Mouse (Mus musculus) left cerebral cortex, adult 2 months (tissue): ENCODE results near the gene Cyp21a1. TPM values are rescaled to one million over a fixed set of nuclear protein-coding genes. Genes with fewer than 3 reads are reported as not detected.
"Not testable (repeated sequence)": the region's sequence is repeated elsewhere in the genome, so short reads cannot be mapped to it uniquely, and the experiment has no call there.

Experiments used
- DNase-seq, 2 experiments: peaks; one replicate each; pipeline ENCODE4 v3.0.0; 2021 to 2022; ENCODE audit warnings: low spot score in 2 of 2, mixed read lengths in 1 of 2; ENCODE audit errors: extremely low spot score in 1 of 2
- H3K27ac ChIP-seq: fragments of 200-600 bp; 2 replicates; pipeline ENCODE4 v1.8.1; 2022
- H3K4me3 ChIP-seq: fragments of 200-600 bp; 2 replicates; pipeline ENCODE4 v1.8.1; 2022
- CTCF ChIP-seq: fragments of 200-600 bp; IDR thresholded peaks from 2 replicates; pipeline ENCODE4 v1.8.1; 2022; ENCODE audit warnings: antibody characterized with exemption, mild to moderate bottlenecking, moderate library complexity
- intact Hi-C: fragments of 180-260 bp; cut with DNase I; formaldehyde crosslinking; loops from one replicate; pipeline ENCODE4 v1.15.1; 2025
- microRNA-seq, 2 experiments: library from miRNA; unstranded; fragments of <30 nt; microRNA quantifications; one replicate each; pipeline ENCODE4 v1.2.0; 2021
- total RNA-seq, 2 experiments: library from RNA; stranded (reverse); gene quantifications; 2 replicates each; pipeline ENCODE4 v1.2.3; 2021

The Cyp21a1 gene
- total RNA-seq, 2 experiments from 2014 or later: not detected

- no peak for TF ChIP-seq CTCF
- Histone ChIP-seq H3K27ac (no peak overlapping the region), H3K4me3 (no peak overlapping the region)
- intact Hi-C loops: no loop called here
- no peak for DNase-seq
Measured at GRCm38 (mm10) chr17:34799531-34799925, 4.8 kb downstream of the Cyp21a1 start.

GRCm38 (mm10) chr17:34798866-34799530 is 5.4 kb downstream of the Cyp21a1 start:
- no peak for TF ChIP-seq CTCF
- no peak for DNase-seq
- Histone ChIP-seq H3K4me3 (no peak overlapping the region), H3K27ac (no peak overlapping the region)
- intact Hi-C loops: no loop called here

GRCm38 (mm10) chr17:34798071-34798470 is 6.3 kb downstream of the Cyp21a1 start:
- H3K4me3 ChIP-seq, H3K27ac ChIP-seq, intact Hi-C loops, DNase-seq: not testable (repeated sequence)

- not testable (repeated sequence) for H3K27ac ChIP-seq, H3K4me3 ChIP-seq, DNase-seq
- intact Hi-C loops: loop anchor here (2.0 kb wide), 1 partner anchor 83 kb away; no protein-coding TSS in a partner anchor
Measured at GRCm38 (mm10) chr17:34797211-34797995, 7.0 kb downstream of the Cyp21a1 start.

GRCm38 (mm10) chr17:34796311-34797140 is 7.8 kb downstream of the Cyp21a1 start:
- no peak for TF ChIP-seq CTCF
- Histone ChIP-seq H3K27ac (no peak overlapping the region), H3K4me3 (no peak overlapping the region)
- intact Hi-C loops: loop anchor here (2.0 kb wide), 1 partner anchor 82 kb away; no protein-coding TSS in a partner anchor
- DNase-seq: no peak

GRCm38 (mm10) chr17:34795633-34796032 is 8.7 kb downstream of the Cyp21a1 start:
- intact Hi-C loops: loop anchor here (2.0 kb wide), 1 partner anchor 81 kb away; no protein-coding TSS in a partner anchor
- no peak overlapping the region for H3K27ac ChIP-seq
- peak; percentile 60 for TF ChIP-seq CTCF
- DNase-seq: peak in 1 of 2 experiments; percentile 47
- no peak overlapping the region for H3K4me3 ChIP-seq

GRCm38 (mm10) chr17:34795016-34795415 is 9.3 kb downstream of the Cyp21a1 start:
- Histone ChIP-seq H3K27ac (no peak overlapping the region), H3K4me3 (no peak overlapping the region)
- no peak for TF ChIP-seq CTCF
- DNase-seq: no peak
- intact Hi-C loops: no loop called here

- intact Hi-C loops: loop anchor here (2.0 kb wide), 1 partner anchor 77 kb away; no protein-coding TSS in a partner anchor
- no peak for TF ChIP-seq CTCF
- no peak overlapping the region for H3K4me3 ChIP-seq
- peak overlapping the region; percentile 73 for H3K27ac ChIP-seq
- no peak for DNase-seq
Measured at GRCm38 (mm10) chr17:34777680-34778325, 26.6 kb downstream of the Cyp21a1 start.

GRCm38 (mm10) chr17:34761471-34761870 is 42.9 kb downstream of the Cyp21a1 start:
- Histone ChIP-seq H3K4me3 (no peak overlapping the region), H3K27ac (no peak overlapping the region)
- no peak for TF ChIP-seq CTCF
- DNase-seq: no peak
- intact Hi-C loops: no loop called here

Small RNA genes within 50 kb of the gene (microRNA-seq; reads per million reads assigned to microRNA genes)
- gene Gm27471: 0 reads per million in 2 experiments
- gene Mir6970: 0.72 to 1.7 reads per million in 2 experiments
- 4.1 to 6.2 reads per million in 2 experiments for gene Mir6971

Other genes with a start within 250 kb of the Cyp21a1 start
- gene Notch4, start 240.3 kb downstream of the Cyp21a1 start, total RNA-seq: 10 to 100 TPM in 1 of 2 experiments, 1 to 10 TPM in 1; 9.1 to 18.3 TPM
- gene Gpsm3, start 214.8 kb downstream of the Cyp21a1 start, total RNA-seq: 1 to 10 TPM; 1.8 to 3.3 TPM
- gene Pbx2, start 213.3 kb downstream of the Cyp21a1 start, total RNA-seq: 10 to 100 TPM; 49.6 to 68.5 TPM
- gene Ager, start 206.7 kb downstream of the Cyp21a1 start, total RNA-seq: 1 to 10 TPM in 1 of 2 experiments, under 1 TPM in 1; 0.47 to 1.2 TPM
- gene Rnf5, start 200.9 kb downstream of the Cyp21a1 start, total RNA-seq: 10 to 100 TPM; 70.7 to 71.5 TPM
- gene Agpat1, start 200.3 kb downstream of the Cyp21a1 start, total RNA-seq: 100 to 1,000 TPM; 156 to 166 TPM
- 1 to 10 TPM; 2.9 to 3.5 TPM for gene Egfl8, start 188.6 kb downstream of the Cyp21a1 start, total RNA-seq
- gene Ppt2, start 176.1 kb downstream of the Cyp21a1 start, total RNA-seq: 10 to 100 TPM; 47.3 to 48.6 TPM
- gene Prrt1, start 175.0 kb downstream of the Cyp21a1 start, total RNA-seq: 100 to 1,000 TPM; 172 to 205 TPM
- gene Fkbpl, start 159.8 kb downstream of the Cyp21a1 start, total RNA-seq: 10 to 100 TPM; 10.9 to 16.9 TPM
- gene Atf6b, start 157.4 kb downstream of the Cyp21a1 start, total RNA-seq: 10 to 100 TPM; 64.3 to 66.4 TPM
- gene Tnxb, start 134.0 kb downstream of the Cyp21a1 start, total RNA-seq: 1 to 10 TPM; 1.5 to 2.4 TPM
- gene C4b, start 60.7 kb downstream of the Cyp21a1 start, total RNA-seq: 10 to 100 TPM; 10.8 to 11.2 TPM
- 10 to 100 TPM; 54.8 to 61.5 TPM for gene Stk19, start 32.4 kb upstream of the Cyp21a1 start, total RNA-seq
- 10 to 100 TPM; 33.6 to 41.4 TPM for gene Dxo, start 32.5 kb upstream of the Cyp21a1 start, total RNA-seq
- 10 to 100 TPM; 70.1 to 70.4 TPM for gene Skiv2l, start 45.6 kb upstream of the Cyp21a1 start, total RNA-seq
- 10 to 100 TPM; 35.3 to 40.3 TPM for gene Nelfe, start 45.8 kb upstream of the Cyp21a1 start, total RNA-seq
- gene Cfb, start 58.0 kb upstream of the Cyp21a1 start, total RNA-seq: under 1 TPM in 1 of 2 experiments, not detected in 1; 0.14 TPM
- gene Zbtb12, start 74.9 kb upstream of the Cyp21a1 start, total RNA-seq: 1 to 10 TPM; 6.5 to 7.4 TPM
- not detected for gene Gm20547, start 77.5 kb upstream of the Cyp21a1 start, total RNA-seq
- gene C2, start 93.7 kb upstream of the Cyp21a1 start, total RNA-seq: 1 to 10 TPM; 2.1 to 2.2 TPM
- gene Ehmt2, start 93.9 kb upstream of the Cyp21a1 start, total RNA-seq: 100 to 1,000 TPM; 175 to 184 TPM
- gene Slc44a4, start 109.9 kb upstream of the Cyp21a1 start, total RNA-seq: under 1 TPM; 0.45 to 0.79 TPM
- 10 to 100 TPM; 41.6 to 47.3 TPM for gene Neu1, start 126.7 kb upstream of the Cyp21a1 start, total RNA-seq
- 10 to 100 TPM; 18.8 to 22.1 TPM for gene Hspa1b, start 154.7 kb upstream of the Cyp21a1 start, total RNA-seq
- not detected for gene Gm20481, start 165.4 kb upstream of the Cyp21a1 start, total RNA-seq
- gene Hspa1a, start 167.6 kb upstream of the Cyp21a1 start, total RNA-seq: 10 to 100 TPM; 14.5 to 17.2 TPM
- gene Hspa1l, start 168.1 kb upstream of the Cyp21a1 start, total RNA-seq: under 1 TPM; 0.34 to 0.42 TPM
- gene Lsm2, start 177.3 kb upstream of the Cyp21a1 start, total RNA-seq: 10 to 100 TPM; 15.8 to 18.4 TPM
- 10 to 100 TPM; 44.1 to 46.6 TPM for gene Vars, start 196.4 kb upstream of the Cyp21a1 start, total RNA-seq
- under 1 TPM; 0.40 to 0.43 TPM for gene Vwa7, start 212.0 kb upstream of the Cyp21a1 start, total RNA-seq
- gene Sapcd1, start 223.5 kb upstream of the Cyp21a1 start, total RNA-seq: under 1 TPM in 1 of 2 experiments, not detected in 1; 0.59 TPM
- gene Msh5, start 242.2 kb upstream of the Cyp21a1 start, total RNA-seq: under 1 TPM; 0.27 to 0.56 TPM
- gene Clic1, start 245.4 kb upstream of the Cyp21a1 start, total RNA-seq: 1 to 10 TPM; 7.4 to 8.3 TPM